Mouse (Mus musculus): ENCODE results near the gene Bcl7a.

Gene Bcl7a

GRCm38 (mm10) chr5:123343707-123344627 lies at the start of gene Bcl7a:
Gene Bcl7a, plus strand, starts transcription at chr5:123343834.
- DNase-seq (ENCODE audit: extremely low read depth, low read depth): peak; percentile 36

DNA sequence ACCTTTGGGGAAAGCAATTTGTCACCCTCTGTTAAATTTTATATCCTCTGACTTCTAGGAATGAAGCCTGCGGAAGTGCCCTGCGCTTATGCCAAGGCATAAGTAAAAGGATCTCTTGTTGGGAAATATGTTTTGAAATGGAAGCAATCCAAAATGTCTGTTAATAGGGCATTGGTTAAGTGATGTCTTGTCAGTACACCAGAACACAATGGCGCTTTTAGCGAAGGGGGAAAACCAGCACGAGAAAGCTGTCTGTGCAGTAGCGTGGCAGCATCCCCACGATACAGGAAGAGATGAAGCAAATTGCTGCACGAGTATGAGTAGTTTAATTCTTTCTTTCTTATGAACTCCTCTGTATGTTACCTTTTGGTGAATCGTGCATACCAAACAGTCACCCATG lies 49.0 kb upstream of the Bcl7a start:
- DNase-seq (ENCODE audit: extremely low read depth, low read depth): no peak

GRCm38 (mm10) chr5:123296224-123296806 lies 47.3 kb upstream of the Bcl7a start:
- peak; percentile 3 for DNase-seq (ENCODE audit: extremely low read depth, low read depth)

DNA sequence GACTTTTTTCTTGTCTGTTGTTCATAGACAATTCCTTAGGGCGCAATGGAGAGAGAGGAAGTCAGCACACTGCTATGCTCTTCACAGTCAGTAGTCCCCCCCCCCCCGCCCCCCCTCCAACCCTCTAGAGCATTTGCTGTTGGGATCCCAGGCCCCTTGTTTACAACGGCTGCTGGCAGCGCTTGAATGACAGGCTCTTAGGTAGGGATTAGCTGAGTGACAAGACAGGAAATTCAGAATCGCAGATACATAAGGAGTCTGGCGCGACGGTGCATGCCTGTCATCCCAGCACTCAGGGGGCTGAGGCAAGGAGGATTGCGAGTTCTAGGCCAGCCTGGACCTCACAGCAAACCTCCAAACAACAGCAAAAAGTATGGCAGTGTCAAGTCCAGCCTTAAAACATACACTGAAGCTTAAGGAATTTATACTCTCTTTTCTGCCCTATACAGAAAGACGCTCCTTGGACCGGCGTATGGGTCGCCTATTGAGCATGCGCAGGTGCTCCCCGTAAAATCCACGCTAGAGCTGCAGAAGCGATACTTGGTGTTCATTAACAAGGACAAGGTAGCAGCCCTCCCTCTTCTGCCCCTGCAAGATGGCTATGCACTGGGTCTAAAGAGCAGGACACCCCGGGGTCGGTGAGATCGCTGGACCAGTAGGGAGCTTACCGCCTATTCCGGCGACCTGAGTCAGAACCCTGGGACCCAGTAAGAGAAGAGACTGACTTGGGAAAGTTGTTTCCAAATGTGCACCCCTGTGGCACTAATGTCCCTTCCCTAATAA lies 46.5 kb upstream of the Bcl7a start:
- no peak for DNase-seq (ENCODE audit: extremely low read depth, low read depth)

- no peak for DNase-seq (ENCODE audit: extremely low read depth, low read depth)
These were observed 45.8 kb upstream of the Bcl7a start for GRCm38 (mm10) chr5:123297830-123298229.

GRCm38 (mm10) chr5:123298526-123298925 lies 45.1 kb upstream of the Bcl7a start:
- DNase-seq (ENCODE audit: extremely low read depth, low read depth): no peak

- no peak for DNase-seq (ENCODE audit: extremely low read depth, low read depth)
These were observed 43.1 kb upstream of the Bcl7a start for GRCm38 (mm10) chr5:123300496-123301034.

DNA sequence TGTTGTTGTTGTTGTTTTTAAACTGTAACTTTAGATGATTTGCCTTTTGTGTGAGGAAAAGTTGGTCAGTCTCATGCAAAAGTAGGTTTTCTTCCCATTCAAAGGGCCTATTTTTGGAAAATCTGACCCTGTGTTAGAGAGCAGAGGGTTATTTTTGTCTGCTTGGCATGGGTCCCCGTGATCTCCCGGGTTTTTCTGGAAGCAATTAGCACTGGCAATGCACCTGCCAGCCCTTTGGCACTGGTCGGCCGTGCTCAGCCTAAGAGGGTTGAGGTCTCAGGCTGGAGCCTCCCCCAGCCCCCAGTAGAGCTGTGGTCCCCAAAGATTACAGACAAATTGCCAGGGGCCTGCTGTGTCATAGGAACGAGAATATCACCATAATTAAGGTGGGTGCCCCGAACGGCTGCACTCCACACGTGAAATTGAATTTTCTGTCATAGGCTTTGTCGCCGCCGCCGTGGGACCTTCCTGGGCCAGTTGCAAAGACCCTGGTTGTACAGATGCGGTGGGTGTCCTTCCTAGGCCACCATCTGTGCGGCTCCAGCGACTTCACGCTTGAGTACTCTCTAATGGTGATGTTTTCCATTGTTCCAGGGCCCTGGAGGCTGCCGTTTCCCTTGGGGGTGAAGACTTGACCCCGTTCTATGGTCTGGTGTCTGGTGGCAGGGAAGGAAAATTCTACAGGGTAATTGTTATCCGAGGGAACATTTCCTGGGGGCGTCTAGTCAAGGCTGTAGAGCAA lies 41.7 kb upstream of the Bcl7a start:
- no peak for DNase-seq (ENCODE audit: extremely low read depth, low read depth)

DNA sequence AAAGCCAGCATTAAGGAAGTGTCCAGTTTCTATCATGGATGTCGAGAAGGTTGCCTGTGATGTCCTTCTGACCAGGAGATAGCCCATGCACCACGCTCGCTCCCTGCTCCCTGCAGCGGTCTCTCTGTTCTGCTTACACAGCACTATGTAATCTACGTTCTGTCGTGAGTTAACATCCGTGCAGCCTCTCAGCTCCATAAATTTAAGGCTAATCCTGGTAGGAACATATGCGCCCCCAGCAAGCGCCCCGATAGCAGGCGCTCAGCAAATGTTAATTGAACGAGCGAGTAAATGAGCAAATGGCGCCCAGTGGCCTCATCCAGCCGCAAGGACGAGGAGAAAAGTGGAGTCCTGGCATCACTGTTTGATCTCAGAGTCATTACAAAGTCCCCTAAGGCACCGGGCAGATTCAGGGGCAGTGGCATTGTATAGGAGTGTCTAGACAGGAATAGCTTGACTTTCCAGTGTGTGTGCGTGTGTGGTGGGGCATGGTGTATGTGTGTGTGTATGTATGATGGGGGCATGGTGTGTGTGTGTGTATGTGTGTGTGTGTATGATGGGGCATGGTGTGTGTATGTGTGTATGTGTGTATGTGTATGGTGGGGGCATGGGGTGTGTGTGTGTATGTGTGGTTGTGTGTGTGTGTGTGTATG lies 35.9 kb upstream of the Bcl7a start:
- DNase-seq (ENCODE audit: extremely low read depth, low read depth): no peak

DNA sequence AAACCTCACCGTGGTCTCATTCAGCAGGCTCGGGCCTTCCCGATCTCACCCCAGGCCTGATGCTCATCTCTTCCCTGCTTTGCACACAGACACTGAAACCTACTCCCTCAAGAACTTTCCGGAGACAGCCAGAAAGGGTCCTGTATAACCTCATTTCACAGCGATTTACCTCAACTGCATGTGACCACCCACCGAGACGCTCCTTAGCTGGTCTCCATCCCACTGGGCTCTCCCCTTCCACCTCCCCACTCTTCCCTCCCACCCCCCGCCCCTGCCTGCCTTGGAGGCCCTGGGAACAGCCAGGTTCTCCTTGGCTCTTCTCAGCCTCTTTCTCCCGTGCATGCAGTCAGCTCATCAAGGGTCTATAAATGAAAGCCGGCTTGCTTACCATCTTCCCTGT lies 33.8 kb upstream of the Bcl7a start:
- DNase-seq (ENCODE audit: extremely low read depth, low read depth): no peak

DNA sequence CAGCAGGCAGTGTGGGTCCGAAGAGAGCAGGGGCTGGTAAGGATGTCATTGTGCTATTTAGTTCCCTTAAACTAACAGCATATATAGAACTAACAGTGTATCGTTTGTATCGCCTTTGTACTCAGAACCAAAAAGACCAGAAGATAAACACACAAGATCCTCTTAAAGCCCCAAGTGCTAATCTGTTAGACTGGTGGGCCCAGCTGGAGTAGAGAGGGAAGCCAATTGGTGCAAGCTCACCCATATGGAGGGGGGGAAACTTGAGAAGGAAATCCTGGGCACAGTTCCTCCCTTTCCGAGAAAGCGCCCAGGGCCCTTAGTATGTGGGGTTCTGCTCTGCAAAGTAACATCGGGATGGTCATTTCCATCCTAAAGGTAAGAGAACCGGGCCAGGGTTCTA lies 33.4 kb upstream of the Bcl7a start:
- DNase-seq (ENCODE audit: extremely low read depth, low read depth): no peak

- no peak for DNase-seq (ENCODE audit: extremely low read depth, low read depth)
These were observed 30.5 kb upstream of the Bcl7a start for GRCm38 (mm10) chr5:123313058-123313630.

DNA sequence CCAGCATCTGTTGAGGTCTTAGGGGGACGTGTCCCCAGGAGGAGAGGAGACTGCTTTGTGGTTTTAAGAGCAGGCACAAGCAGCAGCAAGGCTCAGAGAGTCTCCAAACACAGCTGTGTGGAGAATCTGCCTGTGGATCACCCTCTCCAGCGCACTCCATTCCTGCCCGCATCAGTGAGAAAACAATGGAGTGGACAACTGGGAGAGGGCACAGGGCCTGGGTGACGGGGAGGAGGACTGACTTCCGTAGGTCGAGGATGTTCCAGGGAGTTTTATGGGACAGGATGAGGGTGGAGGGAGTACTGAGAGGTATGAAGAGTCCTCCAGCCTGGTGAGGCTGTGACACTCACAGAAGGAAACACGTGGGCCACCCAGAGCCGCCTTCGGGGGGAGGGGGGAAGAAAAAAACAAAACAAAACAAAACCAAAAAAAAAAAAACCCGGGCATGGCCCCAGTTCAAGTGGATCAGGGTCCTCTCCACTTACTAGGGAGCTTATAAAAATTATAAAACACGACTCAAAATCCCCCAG lies 29.7 kb upstream of the Bcl7a start:
- no peak for DNase-seq (ENCODE audit: extremely low read depth, low read depth)

DNA sequence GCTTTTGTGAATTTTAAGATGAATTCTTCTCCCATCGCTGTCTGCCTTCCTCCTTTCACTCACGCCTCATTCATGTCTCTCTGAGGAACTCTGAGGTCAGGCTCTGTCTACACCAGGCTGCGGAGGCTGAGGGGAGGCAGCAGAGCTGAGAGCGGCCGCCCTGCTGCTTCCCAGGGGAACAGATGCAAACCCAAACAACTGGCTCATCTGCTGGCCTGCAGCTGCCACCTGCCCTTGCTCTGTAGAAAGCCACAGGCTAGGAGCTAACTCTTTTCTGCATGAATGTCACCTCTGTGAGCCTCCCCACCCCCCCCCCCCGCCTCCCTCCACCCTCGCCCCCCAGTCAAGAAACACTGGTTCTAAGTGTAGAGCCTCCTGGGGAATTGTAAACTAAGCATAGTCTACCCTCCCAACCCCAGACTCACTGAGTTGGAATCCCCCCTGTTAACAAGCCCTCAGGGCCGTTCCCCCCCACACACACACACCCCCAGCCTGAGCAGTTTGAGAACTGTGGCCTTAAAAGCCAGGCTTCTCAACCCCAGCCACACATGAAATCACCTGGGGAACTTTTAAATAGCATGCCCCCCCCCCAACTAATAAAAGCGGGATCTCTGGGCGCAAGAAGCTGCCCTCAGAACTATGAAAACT lies 28.3 kb upstream of the Bcl7a start:
- DNase-seq (ENCODE audit: extremely low read depth, low read depth): no peak

- no peak for DNase-seq (ENCODE audit: extremely low read depth, low read depth)
These were observed 25.6 kb upstream of the Bcl7a start for GRCm38 (mm10) chr5:123317992-123318391.

DNA sequence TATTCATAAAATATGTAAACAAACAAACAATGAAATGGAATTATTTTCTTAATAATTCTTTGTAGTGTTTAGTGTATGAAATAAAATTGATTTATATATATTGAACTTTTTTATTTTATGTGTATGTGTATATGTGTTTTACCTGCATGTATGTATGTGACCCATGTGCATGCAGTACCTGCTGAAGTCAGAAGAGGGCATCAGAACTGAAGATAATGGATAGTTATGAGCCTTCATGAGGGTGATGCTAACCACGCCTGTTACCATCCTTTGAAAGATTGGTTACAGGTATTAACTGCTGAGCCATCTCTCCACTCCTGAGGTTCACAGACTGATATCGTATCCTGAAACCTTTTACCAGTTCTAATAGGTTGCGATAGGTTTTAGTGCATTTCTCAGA lies 23.5 kb upstream of the Bcl7a start:
- DNase-seq (ENCODE audit: extremely low read depth, low read depth): no peak

DNA sequence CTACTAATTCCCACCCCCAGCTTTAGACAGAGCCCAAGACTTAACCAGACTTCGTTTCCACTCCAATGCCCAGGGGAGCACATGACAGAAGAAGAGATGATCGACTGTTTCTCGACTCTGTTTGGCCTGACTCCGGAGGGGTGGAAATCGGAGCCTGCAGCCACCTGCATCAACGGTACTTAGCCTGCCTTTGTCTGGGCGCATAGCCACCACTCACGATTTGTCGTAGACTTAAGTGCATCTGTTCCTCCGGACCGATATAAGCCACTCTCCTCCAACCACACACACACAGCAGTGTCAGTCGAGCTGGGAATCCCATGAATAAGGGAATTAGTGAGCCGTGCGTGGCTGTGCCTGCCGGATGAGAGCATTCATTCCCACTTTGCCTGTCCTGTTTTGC lies 19.4 kb upstream of the Bcl7a start:
- no peak for DNase-seq (ENCODE audit: extremely low read depth, low read depth)

DNA sequence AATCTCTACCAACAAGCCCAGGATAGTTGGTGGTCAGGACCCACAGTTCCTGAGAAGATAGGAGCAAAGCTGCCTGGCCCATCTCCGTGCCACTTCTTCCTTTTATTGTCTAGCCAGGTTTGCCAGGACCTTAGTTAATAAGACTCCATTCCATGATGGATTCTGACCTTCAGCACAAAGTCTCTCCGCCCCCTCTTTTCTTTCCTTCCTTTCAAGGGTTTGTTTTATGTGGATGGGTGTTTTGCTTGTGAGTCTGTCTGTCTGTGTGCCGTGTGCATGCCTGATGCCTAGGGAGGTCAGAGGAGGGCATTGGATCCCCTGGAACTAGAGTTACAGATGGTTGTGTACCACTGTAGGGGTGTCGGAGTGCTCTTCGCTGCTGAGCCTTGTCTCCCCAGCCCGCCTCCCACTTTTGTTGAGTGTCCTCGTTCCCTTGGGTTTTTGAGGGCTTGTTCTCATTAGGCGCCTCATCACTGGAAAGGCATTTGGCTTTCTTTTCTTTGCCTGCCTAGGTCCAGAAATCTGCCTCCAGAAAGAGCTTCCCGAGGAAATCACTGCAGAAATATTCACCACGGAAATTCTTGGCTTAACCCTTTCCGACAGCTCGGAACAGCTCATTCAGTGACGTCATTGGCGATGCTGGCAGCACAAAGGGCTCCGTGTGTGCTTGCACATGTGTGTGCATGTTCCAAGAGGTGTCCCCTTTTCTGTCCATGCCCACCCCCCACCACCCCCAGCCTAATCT lies 17.5 kb upstream of the Bcl7a start:
- DNase-seq (ENCODE audit: extremely low read depth, low read depth): no peak

GRCm38 (mm10) chr5:123326751-123327148 lies 16.9 kb upstream of the Bcl7a start:
- no peak for DNase-seq (ENCODE audit: extremely low read depth, low read depth)
